Mouse (Mus musculus) lung, postnatal 4 days (tissue): ENCODE measurements around the gene Tead3.
"Not testable (repeated sequence)": the region's sequence is repeated elsewhere in the genome, so short reads cannot be mapped to it uniquely, and the experiment has no call there.

ENCODE experiments used
- DNase-seq, 2 experiments: peaks; one replicate each; pipeline ENCODE4 v3.0.0; 2021

Tead3 gene

GRCm38 (mm10) chr17:28358576-28359261 is 8.1 kb upstream of the Tead3 start:
- DNase-seq: peak in 1 of 2 experiments; percentile 47

- DNase-seq: peak; percentile 65 to 84
Observed at GRCm38 (mm10) chr17:28355871-28356270, 5.3 kb upstream of the Tead3 start.

GRCm38 (mm10) chr17:28352018-28352417 is 1.4 kb upstream of the Tead3 start:
- no peak for DNase-seq

GRCm38 (mm10) chr17:28351353-28351890 is 805 bp upstream of the Tead3 start:
- DNase-seq: peak in 1 of 2 experiments; percentile 64

- peak in 1 of 2 experiments; percentile 42 for DNase-seq
Observed at GRCm38 (mm10) chr17:28349901-28350465, 634 bp downstream of the Tead3 start.

GRCm38 (mm10) chr17:28349264-28349880 is 1.2 kb downstream of the Tead3 start:
- no peak for DNase-seq

GRCm38 (mm10) chr17:28348211-28348610 is 2.4 kb downstream of the Tead3 start:
- DNase-seq: no peak

- no peak for DNase-seq
Observed at GRCm38 (mm10) chr17:28347327-28347726, 3.3 kb downstream of the Tead3 start.

GRCm38 (mm10) chr17:28345882-28346281 is 4.7 kb downstream of the Tead3 start:
- peak; percentile 65 to 79 for DNase-seq

GRCm38 (mm10) chr17:28345271-28345721 is 5.3 kb downstream of the Tead3 start:
- peak; percentile 60 to 84 for DNase-seq

GRCm38 (mm10) chr17:28344670-28345069 is 5.9 kb downstream of the Tead3 start:
- no peak for DNase-seq

- DNase-seq: peak; percentile 73 to 83
Observed at GRCm38 (mm10) chr17:28344050-28344607, 6.5 kb downstream of the Tead3 start.

- DNase-seq: peak; percentile 95 to 98
Observed at GRCm38 (mm10) chr17:28341091-28341490, 9.5 kb downstream of the Tead3 start.

GRCm38 (mm10) chr17:28340578-28340977 is 10.0 kb downstream of the Tead3 start:
- DNase-seq: peak; percentile 53 to 76

- DNase-seq: no peak
Observed at GRCm38 (mm10) chr17:28337547-28337946, 13.1 kb downstream of the Tead3 start.

- DNase-seq: no peak
Observed at GRCm38 (mm10) chr17:28335267-28335666, 15.3 kb downstream of the Tead3 start.

- peak; percentile 34 to 57 for DNase-seq
Observed at GRCm38 (mm10) chr17:28332915-28333546, 17.6 kb downstream of the Tead3 start.

- DNase-seq: peak in 1 of 2 experiments; percentile 33
Observed at GRCm38 (mm10) chr17:28332113-28332914, 18.3 kb downstream of the Tead3 start.

GRCm38 (mm10) chr17:28331241-28332112 is 19.1 kb downstream of the Tead3 start:
- DNase-seq: no peak

- not testable (repeated sequence) for DNase-seq
Observed at GRCm38 (mm10) chr17:28330590-28330989, 20.0 kb downstream of the Tead3 start.

- no peak for DNase-seq
Observed at GRCm38 (mm10) chr17:28330232-28330546, 20.4 kb downstream of the Tead3 start.
